Mouse (Mus musculus) cortical plate, adult 2 months (tissue): ENCODE measurements at regions not wholly inside any gene's neighbourhood (a gene's known extent, or its start where the extent isn't known, plus 50 kb on each side); places are given as distances from the start of the nearest gene placed in this dataset.

Experiments used
- CTCF ChIP-seq: fragments of 200-500 bp; IDR thresholded peaks from 2 replicates; pipeline ENCODE4 v1.5.1; 2011; ENCODE audit warnings: mild to moderate bottlenecking, control low read depth, low read length; ENCODE audit not compliant: insufficient read depth; ENCODE audit errors: extremely low read depth
- POLR2A ChIP-seq: fragments of 200-500 bp; IDR thresholded peaks from 2 replicates; pipeline ENCODE4 v1.6.1; 2011; ENCODE audit warnings: mild to moderate bottlenecking, low read length, control low read depth; ENCODE audit not compliant: insufficient read depth; ENCODE audit errors: extremely low read depth

GRCm38 (mm10) chr4:89937673-89938072 lies 258.4 kb downstream of the Dmrta1 start:
- no peak for TF ChIP-seq CTCF
- no peak for TF ChIP-seq POLR2A
